Mouse (Mus musculus) megakaryocyte, adult 5-6 weeks (primary cell): ENCODE data around the gene Olfr678. TPM values are rescaled to one million over a fixed set of nuclear protein-coding genes. Genes with fewer than 3 reads are reported as not detected.
"Not testable (repeated sequence)": the region's sequence is repeated elsewhere in the genome, so short reads cannot be mapped to it uniquely, and the experiment has no call there.

Experiments used
- ATAC-seq: 2 replicates; pipeline ENCODE4 v1.8.0; 2016; ENCODE audit warnings: mild to moderate bottlenecking, inconsistent platforms; ENCODE audit not compliant: poor library complexity, severe bottlenecking
- total RNA-seq, 2 experiments: library from RNA; stranded (forward) in 1 of 2; stranded (reverse) in 1 of 2; fragments of 153-499, 151-499 nt in 1 of 2; fragments of 221-1000, 200-1000 nt in 1 of 2; gene quantifications; 2 replicates each; pipeline versions ENCODE4 v1.2.3 to v1.2.4; 2015 to 2017

Gene Olfr678
- not detected in 2 replicates for total RNA-seq (2015)
- total RNA-seq (2017): not detected in 2 replicates

DNA sequence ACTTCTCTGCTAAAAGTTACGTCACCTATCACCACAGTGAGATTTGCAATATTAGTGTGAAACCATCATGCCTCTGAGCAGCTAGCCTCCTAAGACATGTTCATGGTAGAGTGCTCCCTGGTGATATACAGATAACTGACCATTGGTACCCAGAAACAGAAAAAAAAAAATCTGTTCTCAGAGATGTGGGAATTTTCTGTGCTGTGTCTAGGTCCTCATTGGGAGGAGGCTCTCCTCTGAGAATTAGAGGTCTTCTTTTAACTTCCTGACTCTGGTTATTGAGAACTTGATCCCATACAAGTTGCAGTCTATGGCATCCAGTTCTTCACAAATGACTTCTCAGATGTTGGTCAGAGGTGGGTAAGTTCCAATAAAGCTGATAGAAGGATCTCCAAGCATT lies at the start of gene Olfr678:
Gene Olfr678, plus strand, starts transcription at position 301 of the 400 bp plus-strand sequence.
- no peak for ATAC-seq

DNA sequence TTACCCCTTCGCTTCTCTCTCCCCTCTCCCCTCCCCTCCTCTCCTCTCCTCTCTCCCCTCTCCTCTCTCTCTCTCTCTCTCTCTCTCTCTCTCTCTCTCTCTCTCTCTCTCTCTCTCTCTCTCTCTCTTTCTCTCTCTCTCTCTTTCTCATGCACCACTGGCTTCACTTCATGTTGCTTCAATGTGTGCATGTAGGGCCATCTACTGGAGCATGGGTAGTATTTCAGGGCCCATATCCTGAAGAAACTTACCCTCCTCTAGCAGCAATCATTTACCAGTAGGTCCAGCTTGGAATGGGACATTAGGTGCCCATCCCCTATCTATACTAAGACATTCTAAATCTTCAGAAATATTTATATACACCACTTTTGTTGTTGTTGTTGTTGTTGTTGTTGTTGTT lies 41.7 kb upstream of the Olfr678 start:
- ATAC-seq: no peak

DNA sequence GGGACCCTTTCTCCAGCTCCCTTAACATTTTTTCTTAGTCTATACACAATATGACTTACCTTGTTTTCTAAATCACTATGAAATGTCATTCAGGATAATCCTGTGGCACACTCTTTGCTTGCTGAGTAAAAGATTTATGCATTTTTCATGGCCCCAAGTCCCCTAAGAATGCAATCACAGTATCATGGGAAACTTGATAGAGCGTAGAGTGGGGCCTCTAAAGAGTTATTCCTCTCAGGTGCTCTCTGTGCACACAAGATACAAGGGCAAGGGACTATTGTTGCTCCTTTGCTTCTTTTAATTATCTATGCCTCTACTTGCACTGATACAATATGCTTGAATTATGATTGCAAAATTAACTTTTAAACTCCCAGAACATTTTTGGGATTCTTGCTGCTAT lies 35.9 kb upstream of the Olfr678 start, which contains the start of gene Olfr675:
Gene Olfr675, minus strand, starts transcription at position 101 of the 400 bp plus-strand sequence.
- ATAC-seq: no peak

DNA sequence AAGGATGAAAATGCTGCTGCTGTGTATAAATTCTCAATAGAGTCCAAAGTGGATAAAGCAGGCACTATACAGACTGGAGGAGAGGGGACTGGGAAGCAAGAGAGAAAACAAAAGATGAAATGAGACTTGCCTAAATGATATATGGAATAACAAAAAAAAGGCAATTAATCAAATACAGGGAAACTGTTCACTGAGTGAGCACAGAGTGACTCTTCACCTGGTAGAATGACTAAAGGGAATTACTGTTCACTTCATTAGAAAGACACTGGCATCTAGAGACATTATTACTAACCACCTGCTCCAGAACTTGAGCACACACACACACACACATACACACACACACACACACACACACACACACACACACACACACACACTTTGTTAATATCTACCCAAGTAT lies 31.9 kb upstream of the Olfr678 start, which contains the start of gene Olfr676:
Gene Olfr676, plus strand, starts transcription at position 301 of the 400 bp plus-strand sequence.
- ATAC-seq: no peak

DNA sequence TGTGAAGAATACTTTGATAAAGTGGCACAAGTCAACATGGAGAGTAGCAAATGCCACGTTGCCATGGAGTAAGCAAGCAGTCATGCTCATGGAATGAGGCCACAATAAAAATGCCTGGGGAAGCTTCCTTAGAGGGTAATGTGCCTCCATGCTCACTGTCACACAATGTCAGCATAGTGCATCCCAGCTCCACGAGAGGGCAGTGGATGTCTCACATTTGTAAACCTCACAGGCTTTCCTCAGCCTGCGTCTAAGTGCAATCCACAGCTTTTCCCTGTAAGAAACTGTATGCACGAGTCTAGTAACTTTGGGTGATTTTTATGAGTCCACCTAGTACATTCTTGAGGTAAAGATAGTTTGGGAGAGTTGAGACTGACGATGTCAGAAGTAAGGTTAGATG lies 30.4 kb upstream of the Olfr678 start:
- ATAC-seq: not testable (repeated sequence)

DNA sequence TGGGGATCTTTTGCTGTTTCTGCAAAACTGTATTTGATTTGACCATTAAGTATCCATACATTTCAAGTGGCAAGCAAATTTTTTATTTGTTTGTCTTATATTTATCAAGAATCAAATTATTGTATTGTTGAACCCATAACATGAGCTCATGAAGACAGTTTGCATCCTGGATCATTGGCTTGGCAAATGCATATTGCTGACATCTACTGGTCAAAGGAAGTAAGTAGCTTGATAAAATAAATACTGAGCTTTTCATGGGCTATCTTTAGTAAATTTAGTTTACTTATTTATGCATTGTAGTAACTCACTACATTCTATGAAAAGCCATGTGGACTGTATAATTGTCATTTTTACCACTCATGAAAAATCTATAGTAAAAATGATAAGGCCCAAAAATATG lies 5.3 kb upstream of the Olfr678 start:
- no peak for ATAC-seq

DNA sequence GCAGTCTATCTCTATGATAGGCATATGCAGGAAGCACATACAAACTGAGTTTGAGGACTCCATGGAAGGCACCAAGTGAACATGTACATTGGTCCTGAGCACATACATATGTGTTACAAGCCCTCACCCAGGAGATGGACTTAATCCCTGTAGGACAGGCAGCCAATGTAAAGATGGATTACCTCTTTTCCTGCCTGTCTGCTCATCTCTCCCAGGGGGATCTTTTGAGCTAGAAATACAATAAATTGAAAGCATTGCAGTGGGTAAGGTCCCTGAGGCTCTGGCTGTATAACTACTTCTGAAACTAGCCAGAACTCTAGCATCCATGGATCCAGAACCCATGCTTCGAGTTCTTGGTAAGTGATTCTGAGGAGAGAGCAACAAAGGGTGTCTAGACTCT lies 16.6 kb downstream of the Olfr678 start, which contains the start of gene Olfr679:
Gene Olfr679, plus strand, starts transcription at position 301 of the 400 bp plus-strand sequence.
- ATAC-seq: no peak

DNA sequence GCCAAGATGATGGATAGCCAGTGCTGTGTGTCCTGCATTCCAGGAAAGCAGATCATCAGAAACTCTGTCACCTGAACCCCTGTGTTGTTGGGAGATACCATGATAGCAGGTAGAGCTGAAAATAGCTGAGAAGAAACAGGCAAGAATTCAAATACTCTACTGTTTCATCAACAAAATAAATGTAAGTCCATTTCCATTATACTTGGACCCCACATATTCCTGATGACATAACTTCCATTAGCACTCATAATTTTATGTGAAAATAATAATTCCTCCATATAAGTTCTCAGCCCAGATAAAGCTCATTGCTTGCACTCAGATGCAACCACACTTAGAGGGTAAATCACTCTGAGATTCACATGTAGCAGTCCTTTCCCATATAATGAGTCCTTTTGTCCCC lies 28.4 kb downstream of the Olfr678 start, which contains the start of gene Olfr680-ps1:
Gene Olfr680-ps1, minus strand, starts transcription at position 101 of the 400 bp plus-strand sequence.
- ATAC-seq: not testable (repeated sequence)

DNA sequence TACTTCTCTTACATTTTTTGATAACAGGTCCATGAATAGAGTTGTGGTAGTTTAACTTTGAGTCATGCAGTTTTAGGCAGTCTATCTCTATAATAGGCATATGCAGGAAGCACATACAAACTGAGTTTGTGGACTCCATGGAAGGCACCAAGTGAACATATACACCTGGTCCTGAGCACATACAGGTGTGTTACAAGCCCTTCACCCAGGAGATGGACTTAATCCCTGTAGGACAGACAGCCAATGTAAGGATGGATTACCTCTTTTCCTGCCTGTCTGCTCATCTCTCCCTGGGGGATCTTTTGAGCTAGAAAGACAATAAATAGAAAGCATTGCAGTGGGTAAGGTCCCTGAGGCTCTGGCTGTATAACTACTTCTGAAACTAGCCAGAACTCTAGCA lies 52.3 kb downstream of the Olfr678 start, which contains the start of gene Olfr681:
Gene Olfr681, plus strand, starts transcription at position 301 of the 400 bp plus-strand sequence.
- no peak for ATAC-seq

Other genes starting within 250 kb of the Olfr678 start
- gene Usp17lb, start 221.9 kb upstream of the Olfr678 start, total RNA-seq (2015): not detected in 2 replicates
- not detected in 2 replicates for gene Usp17lb, start 221.9 kb upstream of the Olfr678 start, total RNA-seq (2017)
- not detected in 2 replicates for gene Usp17la, start 207.5 kb upstream of the Olfr678 start, total RNA-seq (2015)
- not detected in 2 replicates for gene Usp17la, start 207.5 kb upstream of the Olfr678 start, total RNA-seq (2017)
- gene Olfr665, start 186.4 kb upstream of the Olfr678 start, total RNA-seq (2015): not detected in 2 replicates
- gene Olfr665, start 186.4 kb upstream of the Olfr678 start, total RNA-seq (2017): not detected in 2 replicates
- gene Olfr666, start 168.5 kb upstream of the Olfr678 start, total RNA-seq (2015): not detected in 2 replicates
- not detected in 2 replicates for gene Olfr666, start 168.5 kb upstream of the Olfr678 start, total RNA-seq (2017)
- not detected in 2 replicates for gene Olfr667, start 143.0 kb upstream of the Olfr678 start, total RNA-seq (2015)
- gene Olfr667, start 143.0 kb upstream of the Olfr678 start, total RNA-seq (2017): not detected in 2 replicates
- not detected in 2 replicates for gene Olfr668, start 136.4 kb upstream of the Olfr678 start, total RNA-seq (2015)
- gene Olfr668, start 136.4 kb upstream of the Olfr678 start, total RNA-seq (2017): not detected in 2 replicates
- gene Olfr669, start 130.2 kb upstream of the Olfr678 start, total RNA-seq (2015): not detected in 2 replicates
- not detected in 2 replicates for gene Olfr669, start 130.2 kb upstream of the Olfr678 start, total RNA-seq (2017)
- not detected in 2 replicates for gene Olfr670, start 101.9 kb upstream of the Olfr678 start, total RNA-seq (2015)
- gene Olfr670, start 101.9 kb upstream of the Olfr678 start, total RNA-seq (2017): not detected in 2 replicates
- gene Olfr671, start 85.3 kb upstream of the Olfr678 start, total RNA-seq (2015): not detected in 2 replicates
- not detected in 2 replicates for gene Olfr671, start 85.3 kb upstream of the Olfr678 start, total RNA-seq (2017)
- not detected in 2 replicates for gene Olfr672, start 62.4 kb upstream of the Olfr678 start, total RNA-seq (2015)
- not detected in 2 replicates for gene Olfr672, start 62.4 kb upstream of the Olfr678 start, total RNA-seq (2017)
- not detected in 2 replicates for gene Olfr675, start 36.0 kb upstream of the Olfr678 start, total RNA-seq (2015)
- gene Olfr675, start 36.0 kb upstream of the Olfr678 start, total RNA-seq (2017): not detected in 2 replicates
- gene Olfr676, start 31.8 kb upstream of the Olfr678 start, total RNA-seq (2015): not detected in 2 replicates
- gene Olfr676, start 31.8 kb upstream of the Olfr678 start, total RNA-seq (2017): not detected in 2 replicates
- gene Olfr677, start 13.1 kb upstream of the Olfr678 start, total RNA-seq (2015): not detected in 2 replicates
- gene Olfr677, start 13.1 kb upstream of the Olfr678 start, total RNA-seq (2017): not detected in 2 replicates
- not detected in 2 replicates for gene Olfr679, start 16.7 kb downstream of the Olfr678 start, total RNA-seq (2015)
- gene Olfr679, start 16.7 kb downstream of the Olfr678 start, total RNA-seq (2017): not detected in 2 replicates
- gene Olfr680-ps1, start 28.3 kb downstream of the Olfr678 start, total RNA-seq (2015): not detected in 2 replicates
- not detected in 2 replicates for gene Olfr680-ps1, start 28.3 kb downstream of the Olfr678 start, total RNA-seq (2017)
- gene Olfr681, start 52.4 kb downstream of the Olfr678 start, total RNA-seq (2015): not detected in 2 replicates
- gene Olfr681, start 52.4 kb downstream of the Olfr678 start, total RNA-seq (2017): not detected in 2 replicates
- gene Olfr683, start 82.5 kb downstream of the Olfr678 start, total RNA-seq (2015): not detected in 2 replicates
- gene Olfr683, start 82.5 kb downstream of the Olfr678 start, total RNA-seq (2017): not detected in 2 replicates
- not detected in 2 replicates for gene Olfr684, start 99.2 kb downstream of the Olfr678 start, total RNA-seq (2015)
- not detected in 2 replicates for gene Olfr684, start 99.2 kb downstream of the Olfr678 start, total RNA-seq (2017)
- gene Olfr685, start 121.5 kb downstream of the Olfr678 start, total RNA-seq (2015): not detected in 2 replicates
- gene Olfr685, start 121.5 kb downstream of the Olfr678 start, total RNA-seq (2017): not detected in 2 replicates
- gene Olfr686, start 143.0 kb downstream of the Olfr678 start, total RNA-seq (2015): not detected in 2 replicates
- not detected in 2 replicates for gene Olfr686, start 143.0 kb downstream of the Olfr678 start, total RNA-seq (2017)
- gene Olfr688, start 223.6 kb downstream of the Olfr678 start, total RNA-seq (2015): not detected in 2 replicates
- gene Olfr688, start 223.6 kb downstream of the Olfr678 start, total RNA-seq (2017): not detected in 2 replicates
- not detected in 2 replicates for gene Olfr689, start 246.7 kb downstream of the Olfr678 start, total RNA-seq (2015)
- not detected in 2 replicates for gene Olfr689, start 246.7 kb downstream of the Olfr678 start, total RNA-seq (2017)